ENCODE assay signal across 11 mouse cellular contexts in the genomic region with DNA sequence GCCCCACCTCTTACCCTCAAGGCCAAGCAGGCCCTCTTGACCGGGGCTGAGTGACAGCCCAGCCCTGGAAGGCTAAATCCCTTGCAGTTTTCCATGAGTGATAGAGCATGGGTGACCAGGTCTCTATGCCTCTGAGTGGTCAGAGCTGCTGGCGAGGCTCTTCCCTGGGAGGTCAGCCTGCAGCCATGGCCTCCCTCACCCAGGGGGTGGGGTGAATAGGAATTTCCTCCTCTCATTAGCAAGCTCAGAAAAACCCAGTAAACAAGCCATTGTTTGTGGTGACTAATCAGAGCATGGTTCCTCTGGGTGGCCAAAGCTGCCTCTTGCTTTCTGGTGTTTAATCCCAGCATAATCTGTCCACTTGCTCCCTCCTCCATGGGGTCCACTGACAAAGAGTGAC. TPM values are rescaled to one million over a fixed set of nuclear protein-coding genes. Genes with fewer than 3 reads are reported as not detected.
A peak's percentile ranks its signal among the peaks of the same experiment; 100 is the strongest.
DNase-seq lines count a peak whose midpoint lies in the region; ATAC-seq and TF ChIP-seq lines count a peak whose summit lies in the region.
"Had no signal": no experiment of that assay in that cellular context is flagged by ENCODE, and none has a peak within 500 bp of the region (broad histone marks: within the 10 kb centered on the region; RNA-seq: fewer than 3 reads in every experiment).

No protein-coding gene starts in this region.

- intact Hi-C loops in gastrocnemius, adult 2 months (cut with DNase I), result loop anchor here (5.0 kb wide), 1 partner anchor 53 kb away; no protein-coding TSS in a partner anchor
- intact Hi-C loops in gastrocnemius, postnatal 36 days (cut with DNase I), result no loop called here

- in situ Hi-C loops in ES-E14 (cut with MboI; ENCODE audit: low sequenced_read_pairs in 2 of 2, unreplicated experiment in 2 of 2), result no loop called here

- peaks cover 17% of the 10 kb centered on the region for H3K36me3 ChIP-seq in ES-E14 (ENCODE audit: control insufficient read depth, insufficient read depth, low read length, poor library complexity, severe bottlenecking)
- peaks cover 19% of the 10 kb centered on the region for H3K36me3 ChIP-seq in heart, embryonic 15.5 days

- TF ChIP-seq CTCF in gastrocnemius, adult 2 months (IDR thresholded peaks at IDR 0.05), result no peak
- TF ChIP-seq CTCF in lung, adult 2 months (IDR thresholded peaks at IDR 0.05; ENCODE audit: insufficient read depth, low read length), result no peak

- 59% methylated on average over 2 of the region's 2 CpGs for WGBS in heart, embryonic 15.5 days
- WGBS in lung, adult 2 months, result 29% methylated on average over 2 of the region's 2 CpGs

- peak; percentile 35 for DNase-seq in gastrocnemius, adult 2 months
- no peak for DNase-seq in gastrocnemius, postnatal 36 days
- no peak for DNase-seq in ES-E14 (ENCODE audit: low read depth, low spot score)
- no peak for DNase-seq in lung, adult 2 months
- no peak for DNase-seq in neural tube, embryonic 10.5 days (ENCODE audit: extremely low spot score, low spot score)
- no peak for DNase-seq in testis, postnatal 10 days (ENCODE audit: low spot score)
- DNase-seq in MN1 (ENCODE audit: low spot score), result no peak
- DNase-seq: cerebellum, adult 2 months had no signal

- TF ChIP-seq POLR2A in lung, adult 2 months (IDR thresholded peaks at IDR 0.05; ENCODE audit: borderline replicate concordance, extremely low read depth, low read depth, low read length), result 0 out of 2 replicates have a peak, but pooled peaks have one; percentile 11

- H3K4me3 ChIP-seq in gastrocnemius, adult 2 months, result no peak overlapping the region
- no peak overlapping the region for H3K4me3 ChIP-seq in ES-E14 (ENCODE audit: insufficient read depth in 1 of 2, low read depth in 1 of 2, low read length in 2 of 2, poor library complexity in 1 of 2, severe bottlenecking in 1 of 2)
- no peak overlapping the region for H3K4me3 ChIP-seq in heart, embryonic 15.5 days
- H3K4me3 ChIP-seq in lung, adult 2 months (replicated peaks; ENCODE audit: extremely low read depth, low read depth, low read length), result no peak overlapping the region
- H3K4me3 ChIP-seq: limb, embryonic 10.5 days had no signal

- ATAC-seq in heart, embryonic 15.5 days (replicated peaks; ENCODE audit: insufficient number of reproducible peaks, insufficient read depth, low FRiP score, low read depth), result no peak

- peaks cover 18 to 39% of the 10 kb centered on the region in 2 experiments for H3K4me1 ChIP-seq in ES-E14 (ENCODE audit: control insufficient read depth in 2 of 2, insufficient read depth in 2 of 2, low read length in 2 of 2, poor library complexity in 1 of 2)
- H3K4me1 ChIP-seq in heart, embryonic 15.5 days (replicated peaks), result peaks cover 32% of the 10 kb centered on the region
- peaks cover 16% of the 10 kb centered on the region for H3K4me1 ChIP-seq in lung, adult 2 months (ENCODE audit: control insufficient read depth, insufficient read depth, low read length)

- peak overlapping the region; percentile 85 for H3K27ac ChIP-seq in gastrocnemius, adult 2 months
- H3K27ac ChIP-seq in ES-E14 (ENCODE audit: insufficient read depth, low read depth, low read length, poor library complexity, severe bottlenecking), result peak overlapping the region; percentile 6; the same call in 1 of the 2 replicates
- H3K27ac ChIP-seq in heart, embryonic 15.5 days, result peak overlapping the region; percentile 20
- H3K27ac ChIP-seq: limb, embryonic 10.5 days had no signal

- no peak overlapping the region for H3K9ac ChIP-seq in ES-E14 (ENCODE audit: insufficient read depth, low read depth, low read length, poor library complexity, severe bottlenecking)
- no peak overlapping the region for H3K9ac ChIP-seq in heart, embryonic 15.5 days

- no peak overlapping the region for H3K4me2 ChIP-seq in heart, embryonic 15.5 days

- H3K9me3 ChIP-seq in ES-E14 (ENCODE audit: control insufficient read depth, insufficient read depth, low read depth, low read length), result no peaks in the 10 kb centered on the region
- no peaks in the 10 kb centered on the region for H3K9me3 ChIP-seq in heart, embryonic 15.5 days (replicated peaks)
- H3K9me3 ChIP-seq: limb, embryonic 10.5 days had no signal

- no peaks in the 10 kb centered on the region for H3K27me3 ChIP-seq in heart, embryonic 15.5 days

TF ChIP-seq in ES-E14, 5 proteins besides CTCF, POLR2A, EP300 and RAD21:
- TF ChIP-seq HCFC1 (IDR thresholded peaks at IDR 0.05; ENCODE audit: borderline replicate concordance, insufficient read depth, low read length), result no peak
- no peak for TF ChIP-seq ZNF384 (IDR thresholded peaks at IDR 0.05; ENCODE audit: low read depth, low read length)

RNA-seq across cellular contexts. Expression of gene C1qtnf9, which starts 2.9 kb away (rescaled TPM):
- total RNA-seq in gastrocnemius, adult 2 months (2021), result 10 to 100 TPM; 18.0 to 20.4 TPM
- 10 to 100 TPM; 19.4 to 25.8 TPM for total RNA-seq in gastrocnemius, postnatal 36 days (2021)
- 0.49 and 0.90 TPM in 2 replicates for total RNA-seq in ES-E14 (2012; rRNA removed)
- polyA plus RNA-seq in heart, embryonic 15.5 days (2015; fragmentation: Nextera tagmentation; extraction: Ambion mirVana), result 2.3 and 2.4 TPM in 2 replicates
- 1.2 and 2.0 TPM in 2 replicates for polyA plus RNA-seq in lung, adult 2 months (2012; rRNA removed)
- polyA plus RNA-seq: C2C12 had no signal

RNA-seq across cellular contexts. Expression of gene Mipep, which starts 19.3 kb away (rescaled TPM):
- total RNA-seq in gastrocnemius, adult 2 months (2021), result 10 to 100 TPM; 32.7 to 38.3 TPM
- 10 to 100 TPM; 32.4 to 33.4 TPM for total RNA-seq in gastrocnemius, postnatal 36 days (2021)
- total RNA-seq in ES-E14 (2012; rRNA removed), result 7.9 and 17.3 TPM in 2 replicates
- polyA plus RNA-seq in heart, embryonic 15.5 days (2015; fragmentation: Nextera tagmentation; extraction: Ambion mirVana), result 29.2 TPM in 2 replicates
- 7.6 and 9.1 TPM in 2 replicates for polyA plus RNA-seq in lung, adult 2 months (2012; rRNA removed)

Comparison
In these comparisons a context has a peak if more than half of its experiments do, and no peak if none do; other contexts are left out.
1. H3K27ac ChIP-seq: peak in every context shown above with its lines; median percentile 85 in gastrocnemius, adult 2 months; 20 in heart, embryonic 15.5 days; 6 in ES-E14.
2. RNA of gene C1qtnf9, which starts 2.9 kb away (total RNA-seq): 19.4 to 25.8 TPM in gastrocnemius, postnatal 36 days and 18.0 to 20.4 TPM in gastrocnemius, adult 2 months; 0.49 to 0.90 TPM in ES-E14; every median in the first group is over 10 times any median in the second.